Mouse (Mus musculus) c-Kit-positive CD71-positive TER-119-positive erythroid progenitor cells, embryonic 14.5 days (primary cell): ENCODE measurements around the gene Igdcc3.
A peak's percentile ranks its signal among the peaks of the same experiment; 100 is the strongest.

Experiments
- DNase-seq: peaks from one replicate; pipeline ENCODE4 v3.0.0-alpha.2; 2013; ENCODE audit warnings: low spot score

The Igdcc3 gene

GRCm38 (mm10) chr9:65141306-65141975 is 452 bp downstream of the Igdcc3 start:
- DNase-seq = no peak

GRCm38 (mm10) chr9:65141976-65142318 is 958 bp downstream of the Igdcc3 start:
- DNase-seq = no peak

GRCm38 (mm10) chr9:65142399-65142798 is 1.4 kb downstream of the Igdcc3 start:
- no peak for DNase-seq

- no peak for DNase-seq
Measured at GRCm38 (mm10) chr9:65146001-65146400, 5.0 kb downstream of the Igdcc3 start.

GRCm38 (mm10) chr9:65148507-65148906 is 7.5 kb downstream of the Igdcc3 start:
- no peak for DNase-seq

GRCm38 (mm10) chr9:65152711-65153330 is 11.8 kb downstream of the Igdcc3 start:
- DNase-seq = no peak

GRCm38 (mm10) chr9:65153331-65153711 is 12.3 kb downstream of the Igdcc3 start:
- no peak for DNase-seq

GRCm38 (mm10) chr9:65154692-65155455 is 13.9 kb downstream of the Igdcc3 start:
- DNase-seq = no peak

GRCm38 (mm10) chr9:65156604-65157003 is 15.6 kb downstream of the Igdcc3 start:
- DNase-seq = no peak

- no peak for DNase-seq
Measured at GRCm38 (mm10) chr9:65157631-65158030, 16.6 kb downstream of the Igdcc3 start.

- no peak for DNase-seq
Measured at GRCm38 (mm10) chr9:65161188-65161587, 20.2 kb downstream of the Igdcc3 start.

GRCm38 (mm10) chr9:65161881-65162280 is 20.9 kb downstream of the Igdcc3 start:
- no peak for DNase-seq

- DNase-seq = no peak
Measured at GRCm38 (mm10) chr9:65162711-65163639, 22.0 kb downstream of the Igdcc3 start.

GRCm38 (mm10) chr9:65164870-65165269 is 23.9 kb downstream of the Igdcc3 start:
- DNase-seq = peak; percentile 22

- DNase-seq = no peak
Measured at GRCm38 (mm10) chr9:65166386-65166785, 25.4 kb downstream of the Igdcc3 start.

GRCm38 (mm10) chr9:65168534-65168933 is 27.5 kb downstream of the Igdcc3 start:
- no peak for DNase-seq

GRCm38 (mm10) chr9:65168952-65169351 is 28.0 kb downstream of the Igdcc3 start:
- DNase-seq = no peak

GRCm38 (mm10) chr9:65172654-65173053 is 31.7 kb downstream of the Igdcc3 start:
- no peak for DNase-seq

- DNase-seq = no peak
Measured at GRCm38 (mm10) chr9:65175234-65175938, 34.4 kb downstream of the Igdcc3 start.

GRCm38 (mm10) chr9:65175939-65176871 is 35.2 kb downstream of the Igdcc3 start:
- DNase-seq = no peak
